Mouse (Mus musculus): ENCODE measurements around the gene Cyp8b1.
A peak's percentile ranks its signal among the peaks of the same experiment; 100 is the strongest.

The Cyp8b1 gene

GRCm38 (mm10) chr9:121916102-121916501 is at the start of gene Cyp8b1:
Gene Cyp8b1 (minus strand): TSS chr9:121916305.
- DNase-seq = peak; percentile 46

- DNase-seq = no peak
Measured at GRCm38 (mm10) chr9:121964941-121965340, 48.8 kb upstream of the Cyp8b1 start.

- peak; percentile 18 for DNase-seq
Measured at GRCm38 (mm10) chr9:121959966-121960635, 44.0 kb upstream of the Cyp8b1 start.

GRCm38 (mm10) chr9:121952596-121952995 is 36.5 kb upstream of the Cyp8b1 start:
- DNase-seq = no peak

- no peak for DNase-seq
Measured at GRCm38 (mm10) chr9:121951114-121951423, 35.0 kb upstream of the Cyp8b1 start.

GRCm38 (mm10) chr9:121950418-121951113 is 34.5 kb upstream of the Cyp8b1 start, which contains the start of gene Fam198a:
Gene Fam198a (plus strand): TSS chr9:121950988.
- DNase-seq = peak; percentile 90

- DNase-seq = no peak
Measured at GRCm38 (mm10) chr9:121948431-121948830, 32.3 kb upstream of the Cyp8b1 start.

- peak; percentile 85 for DNase-seq
Measured at GRCm38 (mm10) chr9:121947784-121948183, 31.7 kb upstream of the Cyp8b1 start.

GRCm38 (mm10) chr9:121943628-121944027 is 27.5 kb upstream of the Cyp8b1 start:
- DNase-seq = no peak

DNA sequence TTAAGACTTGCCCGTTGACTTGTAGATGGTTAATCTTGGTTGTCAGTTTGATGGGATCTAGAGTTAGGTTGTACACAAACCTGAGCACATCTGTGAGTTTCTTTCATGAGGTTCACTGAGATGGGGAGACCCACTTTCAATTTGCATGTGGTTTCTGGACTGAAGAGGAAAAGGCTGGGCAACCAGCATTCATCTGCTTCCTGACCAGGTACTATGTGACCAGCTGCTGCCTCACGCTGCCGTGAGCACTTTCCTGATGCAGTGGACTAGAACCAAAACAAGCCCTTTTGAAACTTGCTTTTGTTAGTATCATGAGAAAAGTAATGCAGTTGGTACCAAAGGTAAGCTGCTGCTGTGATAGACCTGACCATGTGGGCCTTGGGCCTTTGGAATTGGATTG is 26.9 kb upstream of the Cyp8b1 start:
- no peak for DNase-seq

DNA sequence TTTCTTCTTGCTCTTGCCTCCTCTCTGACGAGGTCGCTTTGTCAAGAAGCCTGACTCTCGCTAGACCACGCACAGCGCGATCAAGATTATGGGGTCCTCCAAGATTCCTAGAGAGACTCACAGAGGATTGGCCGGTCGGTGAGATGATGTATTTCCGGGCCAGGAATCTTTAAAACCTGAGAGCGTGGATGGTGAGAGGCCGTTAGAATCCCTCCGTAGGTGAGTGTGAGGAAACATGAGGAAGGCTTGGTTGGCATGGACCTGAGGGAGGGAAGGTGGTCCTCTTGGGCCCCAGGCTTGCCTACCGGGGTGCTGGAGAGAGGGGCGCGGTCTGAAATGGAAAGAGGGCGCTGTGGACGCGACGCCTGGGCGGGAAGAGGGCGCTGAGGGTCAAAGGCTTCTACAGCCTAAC is 21.8 kb upstream of the Cyp8b1 start:
- DNase-seq = no peak

- DNase-seq = no peak
Measured at GRCm38 (mm10) chr9:121937451-121937864, 21.4 kb upstream of the Cyp8b1 start.

DNA sequence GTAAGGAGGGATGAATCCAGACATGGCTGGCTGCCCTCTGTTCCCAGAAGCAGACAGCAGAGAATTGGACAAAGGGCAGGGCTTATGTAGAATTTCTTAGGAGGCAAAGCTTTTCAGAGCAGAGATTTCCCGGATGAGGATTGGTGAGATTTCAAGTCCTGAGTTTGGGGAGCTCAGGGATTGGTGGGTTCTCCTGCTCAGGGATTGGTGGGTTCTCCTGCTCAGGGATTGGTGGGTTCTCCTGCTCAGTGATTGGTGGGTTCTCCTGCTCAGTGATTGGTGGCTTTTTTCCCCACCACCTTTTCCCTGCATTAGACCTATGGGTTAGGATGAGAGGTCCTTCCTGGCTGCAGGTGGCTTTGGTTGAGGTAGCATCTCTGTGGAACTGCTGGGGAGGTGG is 20.8 kb upstream of the Cyp8b1 start:
- DNase-seq = no peak

DNA sequence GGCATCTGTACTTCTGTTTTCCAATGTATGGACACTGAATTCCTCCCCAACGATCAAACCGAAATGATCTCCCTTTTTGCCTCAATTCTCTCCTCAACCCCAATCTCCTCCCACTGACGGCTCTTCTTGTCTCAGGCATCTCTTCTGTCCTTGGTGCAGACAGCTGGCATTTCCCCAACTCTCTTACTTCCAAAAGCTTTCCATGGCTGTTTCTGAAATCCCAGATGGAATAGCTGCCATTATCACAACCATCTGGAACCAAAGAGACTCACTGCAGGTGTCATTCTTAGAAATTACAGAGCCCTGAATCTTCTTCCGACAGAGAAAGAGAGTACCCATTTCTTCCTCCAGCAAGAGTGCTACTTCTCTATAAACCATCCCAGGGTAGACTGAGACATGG is 18.8 kb upstream of the Cyp8b1 start:
- DNase-seq = no peak

DNA sequence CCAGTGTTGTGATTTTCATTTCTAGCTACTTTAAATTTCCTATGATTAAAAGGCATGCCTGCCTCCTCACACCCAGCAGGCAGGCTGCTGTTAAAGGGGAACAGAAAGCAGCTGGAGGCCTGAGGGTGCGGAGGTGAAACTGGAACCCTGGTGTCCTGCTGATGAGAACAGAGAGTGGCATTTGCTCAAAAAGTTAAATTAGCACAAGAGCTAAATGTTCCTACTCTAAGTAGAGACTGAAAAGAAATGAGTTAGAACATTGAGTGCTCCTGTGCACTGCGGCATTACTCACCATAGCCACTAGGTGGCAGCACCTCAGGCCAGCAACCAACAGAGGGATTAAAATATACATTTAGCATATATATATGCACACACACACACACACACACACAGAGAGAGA is 12.4 kb upstream of the Cyp8b1 start:
- peak; percentile 67 for DNase-seq

DNA sequence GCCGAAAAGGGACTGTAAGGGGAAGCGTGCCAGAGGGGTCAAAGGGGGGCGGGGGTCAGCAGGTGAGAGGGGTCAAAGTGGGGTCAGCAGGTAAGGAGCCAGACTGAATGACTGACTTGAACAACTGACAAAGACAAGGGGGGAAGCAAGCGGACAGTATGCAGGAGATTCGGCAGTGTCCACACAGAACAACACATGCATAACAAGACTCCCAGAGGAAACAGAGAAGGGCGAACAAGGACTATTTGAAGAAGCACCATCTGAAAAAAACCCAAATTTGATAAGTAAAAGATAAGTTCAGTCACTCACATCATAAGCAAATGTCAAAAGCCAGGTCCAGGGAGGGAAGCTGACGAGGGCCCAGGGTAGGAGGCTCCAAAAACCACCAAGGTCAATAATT is 11.6 kb upstream of the Cyp8b1 start:
- no peak for DNase-seq

GRCm38 (mm10) chr9:121926634-121927405 is 10.7 kb upstream of the Cyp8b1 start:
- DNase-seq = no peak

GRCm38 (mm10) chr9:121925959-121926358 is 9.9 kb upstream of the Cyp8b1 start:
- DNase-seq = no peak

GRCm38 (mm10) chr9:121924901-121925560 is 8.9 kb upstream of the Cyp8b1 start:
- no peak for DNase-seq

DNA sequence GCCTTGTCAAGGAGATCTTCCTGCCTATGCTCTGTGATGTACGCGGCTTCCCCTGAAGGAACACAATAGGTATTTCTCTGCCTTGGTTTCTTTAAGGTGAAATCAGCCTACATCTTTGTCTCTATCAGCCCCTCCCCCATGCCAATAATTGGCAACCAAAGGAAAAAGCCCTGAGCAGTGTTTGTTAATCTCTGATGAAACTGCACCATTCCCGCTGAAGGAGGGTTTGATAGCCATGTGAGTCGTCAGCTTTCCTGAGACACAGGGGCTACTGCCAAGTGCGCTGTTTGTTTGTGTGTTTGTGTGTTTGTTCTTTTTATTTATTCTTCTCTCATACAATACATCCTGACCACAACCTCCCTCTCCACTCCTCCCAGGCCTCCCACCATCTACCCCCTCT is 7.8 kb upstream of the Cyp8b1 start:
- no peak for DNase-seq

DNA sequence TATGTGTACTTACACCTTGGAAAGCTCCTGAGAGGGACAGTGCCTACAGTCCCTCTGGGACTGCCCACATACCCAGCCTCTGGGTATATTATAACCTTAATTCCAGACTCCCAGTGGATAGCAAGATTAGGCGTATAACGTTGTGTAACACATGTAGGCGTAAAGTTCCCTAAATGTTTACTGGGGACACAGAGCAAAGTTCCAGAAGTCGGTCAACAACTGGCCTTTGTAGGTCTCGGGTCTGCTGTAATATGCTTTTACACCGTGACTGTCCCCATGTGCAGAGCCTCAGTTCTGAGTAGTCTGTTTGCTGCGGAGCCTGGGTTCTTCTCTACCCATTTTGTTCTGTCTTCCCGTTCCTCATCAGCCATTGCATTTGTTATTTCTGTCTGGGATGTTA is 7.3 kb upstream of the Cyp8b1 start:
- no peak for DNase-seq

DNA sequence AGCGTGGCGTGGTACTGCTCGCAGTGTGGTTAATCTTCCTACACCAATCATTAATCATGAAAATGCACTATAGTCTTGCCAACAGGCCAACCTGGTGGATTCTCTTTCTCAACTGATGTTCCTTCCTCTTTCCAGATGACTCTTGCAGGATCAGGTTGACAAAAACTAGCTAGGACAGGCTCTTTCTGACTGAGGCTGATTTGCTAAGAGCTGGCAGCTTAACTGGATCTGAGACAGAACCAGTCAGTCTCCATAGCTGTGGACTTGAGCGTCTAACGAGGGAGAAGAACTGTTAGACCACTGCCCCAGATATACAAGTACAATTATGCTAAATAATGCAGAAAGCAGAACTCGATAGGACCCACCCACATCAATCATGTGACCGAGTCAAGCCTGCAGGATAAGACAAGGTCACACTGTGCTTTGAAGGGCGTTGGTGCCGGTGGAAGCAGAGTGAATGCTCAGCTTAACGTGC is 3.0 kb upstream of the Cyp8b1 start:
- DNase-seq = peak; percentile 40

DNA sequence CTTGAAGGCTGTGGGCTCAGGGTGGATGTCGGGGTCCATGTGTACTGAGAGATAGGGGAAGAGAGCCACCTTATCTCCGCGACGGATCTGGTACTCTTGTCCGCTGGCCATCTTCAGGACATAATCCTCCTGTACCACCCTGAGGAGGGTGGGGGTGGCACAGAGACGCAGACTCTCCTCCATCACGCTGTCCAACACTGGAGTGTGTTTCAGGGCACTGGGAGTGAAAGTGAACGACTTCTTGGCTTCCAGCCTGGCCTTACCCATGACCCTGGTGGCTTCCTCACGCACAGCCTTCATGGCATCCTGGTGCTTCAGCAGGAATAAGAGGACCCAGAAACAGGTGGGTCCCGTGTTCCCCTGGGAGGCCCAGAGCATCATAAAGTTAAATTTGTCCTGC is 1.0 kb downstream of the Cyp8b1 start:
- no peak for DNase-seq
